Mouse (Mus musculus) testis, adult 2 months (tissue): ENCODE data around the gene Rad51b. TPM values are rescaled to one million over a fixed set of nuclear protein-coding genes. Genes with fewer than 3 reads are reported as not detected.

ENCODE experiments used
- H3K27ac ChIP-seq: fragments of 200-500 bp; 2 replicates; pipeline ENCODE4 v1.5.1; 2012; ENCODE audit warnings: low read depth, low read length; ENCODE audit not compliant: control insufficient read depth, insufficient read depth
- H3K27me3 ChIP-seq: fragments of 200-500 bp; 2 replicates; pipeline ENCODE4 v1.6.1; 2012; ENCODE audit warnings: mild to moderate bottlenecking, low read length, moderate library complexity; ENCODE audit not compliant: control insufficient read depth, insufficient read depth
- H3K36me3 ChIP-seq: fragments of 200-500 bp; 2 replicates; pipeline ENCODE4 v1.6.1; 2012; ENCODE audit warnings: mild to moderate bottlenecking, low read length; ENCODE audit not compliant: control insufficient read depth, insufficient read depth
- H3K4me1 ChIP-seq: fragments of 200-500 bp; 2 replicates; pipeline ENCODE4 v1.6.1; 2012; ENCODE audit warnings: low read length; ENCODE audit not compliant: control insufficient read depth, insufficient read depth
- H3K4me3 ChIP-seq: fragments of 200-500 bp; 2 replicates; pipeline ENCODE4 v1.5.1; 2012; ENCODE audit warnings: low read depth, mild to moderate bottlenecking, low read length, moderate library complexity, mixed read lengths; ENCODE audit not compliant: control insufficient read depth
- CTCF ChIP-seq: fragments of 200-500 bp; IDR thresholded peaks from 2 replicates; pipeline ENCODE4 v1.5.1; 2012; ENCODE audit warnings: low read depth, mild to moderate bottlenecking, inconsistent platforms, low read length, moderate library complexity; ENCODE audit not compliant: control insufficient read depth, insufficient read depth, insufficient replicate concordance
- POLR2A ChIP-seq: fragments of 200-500 bp; IDR thresholded peaks from 2 replicates; pipeline ENCODE4 v1.6.1; 2012; ENCODE audit warnings: low read depth, mild to moderate bottlenecking, inconsistent platforms, low read length, moderate library complexity; ENCODE audit not compliant: control insufficient read depth
- polyA plus RNA-seq: library from polyadenylated mRNA; depleted of rRNA; stranded (reverse); fragments of >200 nt; gene quantifications from 2 replicates; pipeline ENCODE4 v1.2.3, GENCODE M21; 2012

The Rad51b gene
- polyA plus RNA-seq, 1 experiment, result 2.7 TPM

- Histone ChIP-seq H3K27ac (no peak overlapping the region), H3K27me3 (no peaks in the 10 kb centered on the region), H3K36me3 (no peaks in the 10 kb centered on the region), H3K4me1 (no peaks in the 10 kb centered on the region), H3K4me3 (no peak overlapping the region)
- TF ChIP-seq POLR2A (no peak), CTCF (no peak)
Observed at GRCm38 (mm10) chr12:79588831-79589230, 291.7 kb downstream of the Rad51b start.

- no peak for TF ChIP-seq POLR2A
- TF ChIP-seq CTCF, result no peak
- Histone ChIP-seq H3K27ac (no peak overlapping the region), H3K27me3 (no peaks in the 10 kb centered on the region), H3K4me1 (no peaks in the 10 kb centered on the region), H3K4me3 (no peak overlapping the region), H3K36me3 (no peaks in the 10 kb centered on the region)
Observed at GRCm38 (mm10) chr12:79592206-79592605, 295.1 kb downstream of the Rad51b start.

- Histone ChIP-seq H3K27ac (no peak overlapping the region), H3K27me3 (no peaks in the 10 kb centered on the region), H3K4me3 (no peak overlapping the region), H3K4me1 (no peaks in the 10 kb centered on the region), H3K36me3 (no peaks in the 10 kb centered on the region)
- TF ChIP-seq POLR2A (no peak), CTCF (no peak)
Observed at GRCm38 (mm10) chr12:79596842-79597241, 299.8 kb downstream of the Rad51b start.

GRCm38 (mm10) chr12:79597351-79597750, 300.3 kb downstream of the Rad51b start:
- H3K27me3 ChIP-seq, result no peaks in the 10 kb centered on the region
- TF ChIP-seq CTCF (no peak), POLR2A (no peak)
- no peak overlapping the region for H3K4me3 ChIP-seq
- H3K27ac ChIP-seq, result no peak overlapping the region
- H3K4me1 ChIP-seq, result no peaks in the 10 kb centered on the region
- H3K36me3 ChIP-seq, result no peaks in the 10 kb centered on the region

DNA sequence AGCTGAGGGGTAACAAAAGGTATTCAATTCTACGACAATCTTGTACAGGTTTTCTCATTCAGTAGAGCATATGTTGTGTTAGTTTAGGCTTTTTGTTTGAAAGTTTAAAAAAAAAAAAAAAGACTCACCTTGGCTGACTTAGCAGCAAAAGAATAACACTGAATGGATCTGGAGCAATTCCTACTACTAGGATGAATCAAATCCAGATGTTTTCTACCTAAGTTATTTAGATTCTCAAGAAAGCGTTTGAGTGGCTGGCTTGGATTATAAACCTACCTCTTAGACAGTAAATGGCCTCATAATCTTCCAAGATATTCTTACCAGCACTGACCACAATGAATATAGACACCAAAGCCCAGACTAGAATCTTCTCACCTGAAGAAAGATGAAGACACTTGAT, 300.7 kb downstream of the Rad51b start:
- Histone ChIP-seq H3K27me3 (no peaks in the 10 kb centered on the region), H3K4me3 (no peak overlapping the region), H3K4me1 (no peaks in the 10 kb centered on the region), H3K27ac (no peak overlapping the region), H3K36me3 (no peaks in the 10 kb centered on the region)
- no peak for TF ChIP-seq POLR2A
- TF ChIP-seq CTCF, result no peak

DNA sequence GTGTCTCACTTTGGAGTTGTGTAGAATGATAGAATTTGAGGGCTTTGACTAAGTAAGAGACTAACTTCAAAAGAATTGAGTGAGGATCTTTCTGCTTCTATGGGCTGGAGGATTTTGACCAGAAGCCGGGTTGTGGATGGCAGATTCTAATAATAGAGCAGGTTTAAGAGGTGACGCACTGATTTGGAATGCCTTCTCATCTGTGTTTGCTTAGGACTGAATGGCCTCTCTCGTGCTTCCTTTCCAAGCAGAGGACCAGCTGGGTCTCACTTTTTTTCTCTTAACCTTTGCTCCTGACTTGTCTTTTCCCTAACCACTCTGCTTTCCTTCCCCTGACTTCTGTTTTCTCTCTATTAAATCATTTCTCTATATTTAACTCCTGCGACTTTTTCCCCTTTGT, 301.4 kb downstream of the Rad51b start:
- no peaks in the 10 kb centered on the region for H3K27me3 ChIP-seq
- H3K27ac ChIP-seq, result no peak overlapping the region
- TF ChIP-seq CTCF (no peak), POLR2A (no peak)
- H3K4me3 ChIP-seq, result no peak overlapping the region
- H3K36me3 ChIP-seq, result no peaks in the 10 kb centered on the region
- no peaks in the 10 kb centered on the region for H3K4me1 ChIP-seq

- Histone ChIP-seq H3K27ac (no peak overlapping the region), H3K4me3 (no peak overlapping the region), H3K4me1 (no peaks in the 10 kb centered on the region), H3K27me3 (no peaks in the 10 kb centered on the region), H3K36me3 (no peaks in the 10 kb centered on the region)
- TF ChIP-seq POLR2A, result no peak
- TF ChIP-seq CTCF, result no peak
Observed at GRCm38 (mm10) chr12:79598901-79599300, 301.8 kb downstream of the Rad51b start.

GRCm38 (mm10) chr12:79600149-79600769, 303.2 kb downstream of the Rad51b start:
- peak overlapping the region; percentile 64 for H3K4me3 ChIP-seq
- TF ChIP-seq CTCF (no peak), POLR2A (no peak)
- H3K27me3 ChIP-seq, result no peaks in the 10 kb centered on the region
- H3K36me3 ChIP-seq, result no peaks in the 10 kb centered on the region
- H3K27ac ChIP-seq, result no peak overlapping the region
- H3K4me1 ChIP-seq, result no peaks in the 10 kb centered on the region
